Mouse (Mus musculus): ENCODE results near the gene Kctd18. TPM values are rescaled to one million over a fixed set of nuclear protein-coding genes. Genes with fewer than 3 reads are reported as not detected.

Kctd18 gene
- total RNA-seq (2023): 56.6 TPM

DNA sequence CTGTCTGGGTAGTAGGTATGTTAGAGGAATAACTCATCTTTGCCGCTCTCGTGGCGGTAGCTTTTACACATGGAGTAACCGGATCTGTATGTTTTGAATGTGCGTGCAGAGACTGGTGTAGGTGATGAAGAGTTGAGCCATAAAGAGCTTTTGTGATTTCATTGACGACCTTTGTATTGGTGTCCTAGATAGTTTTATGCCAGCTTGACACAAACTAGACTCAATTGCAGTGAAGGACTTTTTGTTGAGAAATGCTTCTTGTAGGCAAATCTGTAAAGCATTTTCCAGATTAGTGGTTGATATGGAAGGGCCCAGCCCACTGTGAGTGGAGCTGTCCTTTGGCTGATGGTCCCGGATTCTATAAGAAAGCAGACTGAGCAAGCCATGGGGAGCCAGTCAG, at the start of gene Kctd18:
Gene Kctd18, minus strand, starts transcription at position 101 of the 400 bp plus-strand sequence.

DNA sequence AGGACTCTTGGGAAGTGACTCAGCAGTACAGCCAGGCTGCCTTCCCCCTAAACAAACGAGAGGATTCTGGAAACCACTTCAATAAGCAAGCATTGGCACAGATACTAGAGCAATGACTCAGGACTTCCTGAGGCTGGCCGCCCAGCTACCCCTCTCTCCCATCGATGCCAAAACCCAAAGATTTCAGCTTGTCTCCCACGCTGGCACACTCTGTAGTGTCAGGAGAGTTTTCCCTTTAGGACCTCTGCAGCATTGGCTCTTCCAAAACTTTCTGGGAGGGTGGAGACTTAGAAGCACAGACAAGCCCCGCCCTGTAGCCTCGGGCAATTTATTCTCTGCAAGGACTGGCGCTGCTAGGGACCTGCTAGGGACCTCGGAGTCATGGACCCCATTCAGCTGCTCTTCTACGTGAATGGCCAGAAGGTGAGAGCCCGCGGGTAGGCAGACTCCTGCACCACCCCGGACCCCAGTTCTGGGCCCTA, 10.9 kb upstream of the Kctd18 start, which contains the start of gene Aox1:
Gene Aox1, plus strand, starts transcription at position 296 of the 482 bp plus-strand sequence.

DNA sequence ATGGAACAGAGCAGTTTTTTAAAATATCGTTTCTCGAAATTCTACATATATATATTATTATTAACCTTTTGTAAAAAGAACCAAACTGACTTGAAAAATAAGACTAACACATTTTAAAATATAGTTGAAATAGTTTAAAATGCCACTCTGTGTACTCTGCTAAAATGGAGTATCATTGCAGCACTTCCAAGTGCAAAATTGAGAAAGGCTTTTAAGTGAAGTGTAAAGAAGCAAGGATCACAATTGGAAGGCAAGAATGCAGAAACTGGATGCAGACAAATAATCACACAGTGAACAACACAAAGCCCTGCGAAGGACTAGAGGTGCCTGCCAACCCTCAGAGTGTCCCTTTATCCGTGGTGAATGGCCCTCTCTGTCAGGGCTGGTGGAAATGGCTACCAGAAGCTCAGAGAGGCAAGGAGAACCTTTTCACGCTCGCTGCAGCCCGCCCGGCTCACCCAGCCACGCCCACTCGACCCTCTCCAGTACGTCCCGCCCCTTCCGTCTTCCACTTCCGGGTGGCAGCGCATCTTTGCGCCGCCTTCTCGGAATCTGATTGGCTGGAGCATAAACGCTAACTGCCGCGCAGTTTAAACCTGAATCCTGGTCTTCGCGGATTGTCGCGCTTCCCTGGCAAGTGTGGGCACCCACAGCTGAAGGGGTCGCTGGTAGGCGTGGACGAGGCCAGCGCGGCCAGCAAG, 23.2 kb downstream of the Kctd18 start, which contains the start of gene Sgo2a:
Gene Sgo2a, plus strand, starts transcription at position 540 of the 701 bp plus-strand sequence.

Other genes with a start within 250 kb of the Kctd18 start
- 1.4 TPM for gene Spats2l, start 244.8 kb downstream of the Kctd18 start, total RNA-seq (2023)
- 0.49 TPM for gene Sgo2a, start 23.0 kb downstream of the Kctd18 start, total RNA-seq (2023)
- gene Aox1, start 11.0 kb upstream of the Kctd18 start, total RNA-seq (2023): not detected
- not detected for gene Aox3, start 94.2 kb upstream of the Kctd18 start, total RNA-seq (2023)
- gene Aox4, start 191.4 kb upstream of the Kctd18 start, total RNA-seq (2023): not detected